Mouse (Mus musculus) left cerebral cortex, postnatal 10 days (tissue): ENCODE measurements around the gene Dhx38. TPM values are rescaled to one million over a fixed set of nuclear protein-coding genes. Genes with fewer than 3 reads are reported as not detected.
A peak's percentile ranks its signal among the peaks of the same experiment; 100 is the strongest.

Experiments used
- DNase-seq, 2 experiments: peaks; one replicate each; pipeline ENCODE4 v3.0.0; 2021 to 2022; ENCODE audit warnings: low spot score in 2 of 2, mixed read lengths in 1 of 2; ENCODE audit errors: extremely low spot score in 1 of 2
- intact Hi-C: fragments of 180-260 bp; cut with DNase I; formaldehyde crosslinking; loops from one replicate; pipeline ENCODE4 v1.15.1; 2025
- total RNA-seq, 2 experiments: library from RNA; stranded (reverse); gene quantifications; 2 replicates each; pipeline ENCODE4 v1.2.3; 2021

The Dhx38 gene
- total RNA-seq, 2 experiments from 2014 or later, result 21.9 to 24.1 TPM

DNA sequence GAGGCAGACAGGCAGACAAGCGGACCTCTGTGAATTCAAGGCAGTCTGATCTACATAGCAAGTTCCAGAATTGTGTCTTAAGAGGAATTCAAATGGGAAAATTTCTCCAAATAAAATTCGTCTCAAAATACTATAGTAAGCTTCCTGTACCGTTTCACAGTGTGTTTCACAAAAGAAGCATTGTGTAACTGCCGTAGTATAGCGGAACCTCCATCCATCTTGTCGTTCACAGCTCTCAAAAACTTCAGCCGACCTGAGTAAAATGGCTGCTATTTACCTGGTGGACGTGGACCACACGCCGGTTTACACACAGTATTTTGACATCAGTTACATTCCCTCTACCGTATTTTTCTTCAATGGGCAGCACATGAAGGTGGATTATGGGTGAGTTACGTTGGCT is 5.5 kb upstream of the Dhx38 start:
- DNase-seq, result no peak

DNA sequence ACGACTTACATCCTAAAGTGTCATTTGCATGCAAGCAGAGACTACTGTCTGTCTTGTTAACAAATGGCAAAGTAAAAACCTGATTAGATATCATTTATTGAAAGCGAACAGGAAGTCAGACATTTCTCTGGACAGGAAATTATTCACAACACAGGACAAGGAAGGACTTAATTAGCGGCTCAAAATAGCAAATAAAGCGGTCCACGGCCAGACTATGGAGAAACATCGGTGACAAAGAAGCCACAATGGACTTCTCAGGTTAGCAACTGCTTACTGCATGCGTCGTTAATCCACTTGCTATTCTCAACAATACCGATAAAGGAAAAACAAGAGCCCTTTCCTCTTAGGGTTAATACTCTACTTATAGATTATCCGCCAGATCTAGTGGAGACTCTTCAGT is 895 bp downstream of the Dhx38 start:
- intact Hi-C loops, result loop anchor here (2.0 kb wide), 1 partner anchor 44 kb away; the partner anchor contains the start of gene Dhodh
- DNase-seq, result no peak

More for the DNA sequence above, 5.5 kb upstream of the Dhx38 start:
- intact Hi-C loops, result no loop called here

DNA sequence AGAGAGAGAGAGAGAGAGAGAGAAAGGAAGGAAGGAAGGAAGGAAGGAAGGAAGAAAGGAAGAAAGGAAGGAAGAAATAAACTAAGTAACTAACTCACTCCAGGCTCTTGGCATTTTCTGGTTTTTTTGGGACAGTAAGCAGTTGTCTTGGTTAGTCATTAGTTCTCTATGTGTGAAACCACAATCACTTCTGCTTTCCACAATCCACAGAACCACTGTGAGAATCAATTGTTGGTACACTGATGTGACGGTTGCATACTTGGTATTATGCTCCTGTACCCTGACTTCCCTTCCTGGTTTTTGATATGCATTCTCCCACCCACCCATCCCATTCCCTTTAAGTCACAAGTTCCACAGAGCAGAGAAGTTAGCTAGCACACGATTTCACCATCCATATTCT is 1.8 kb downstream of the Dhx38 start:
- no peak for DNase-seq
- intact Hi-C loops, result loop anchor here (2.0 kb wide), 1 partner anchor 45 kb away; the partner anchor contains the start of gene Dhodh

DNA sequence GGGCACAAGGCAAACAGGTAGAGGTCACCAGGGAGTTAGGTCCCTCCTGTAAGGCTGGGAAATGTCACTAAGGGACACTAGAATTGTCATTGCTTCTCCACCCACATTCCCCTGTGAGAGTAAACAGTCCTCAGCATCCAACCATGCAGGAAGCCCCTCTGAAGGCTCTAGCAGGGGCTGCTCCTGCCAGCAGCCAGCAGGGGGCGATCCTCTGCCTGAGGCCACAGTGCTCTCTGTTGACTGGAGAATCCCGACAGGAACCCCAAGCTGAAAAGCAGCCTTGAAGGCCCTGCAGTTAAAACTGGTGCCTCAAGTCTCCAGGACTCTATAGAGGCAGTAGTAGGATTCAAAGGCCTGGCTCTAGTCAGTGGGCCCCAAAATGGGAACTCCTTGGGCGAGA is 14.0 kb downstream of the Dhx38 start:
- peak in 1 of 2 experiments; percentile 47 for DNase-seq
- intact Hi-C loops, result no loop called here

DNA sequence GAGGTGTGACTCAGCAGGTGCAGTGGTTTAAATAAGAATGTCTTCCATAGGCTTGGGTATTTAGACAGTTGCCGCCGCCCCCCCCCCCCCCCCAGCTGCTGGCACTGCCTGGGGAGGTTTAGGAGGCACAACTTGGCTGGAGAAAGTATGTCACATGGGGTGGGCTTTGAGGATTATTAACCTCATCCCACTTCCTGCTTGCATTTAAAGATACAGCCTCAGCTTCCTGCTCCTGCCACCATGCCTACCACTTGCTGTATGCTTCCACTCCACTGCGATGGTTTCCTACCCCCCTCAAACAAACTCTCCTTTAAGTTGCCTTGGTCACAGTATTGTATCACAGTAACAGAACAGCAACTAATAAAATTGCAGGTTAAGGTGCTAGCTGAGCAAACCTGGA is 21.6 kb downstream of the Dhx38 start:
- DNase-seq, result no peak
- intact Hi-C loops, result no loop called here

DNA sequence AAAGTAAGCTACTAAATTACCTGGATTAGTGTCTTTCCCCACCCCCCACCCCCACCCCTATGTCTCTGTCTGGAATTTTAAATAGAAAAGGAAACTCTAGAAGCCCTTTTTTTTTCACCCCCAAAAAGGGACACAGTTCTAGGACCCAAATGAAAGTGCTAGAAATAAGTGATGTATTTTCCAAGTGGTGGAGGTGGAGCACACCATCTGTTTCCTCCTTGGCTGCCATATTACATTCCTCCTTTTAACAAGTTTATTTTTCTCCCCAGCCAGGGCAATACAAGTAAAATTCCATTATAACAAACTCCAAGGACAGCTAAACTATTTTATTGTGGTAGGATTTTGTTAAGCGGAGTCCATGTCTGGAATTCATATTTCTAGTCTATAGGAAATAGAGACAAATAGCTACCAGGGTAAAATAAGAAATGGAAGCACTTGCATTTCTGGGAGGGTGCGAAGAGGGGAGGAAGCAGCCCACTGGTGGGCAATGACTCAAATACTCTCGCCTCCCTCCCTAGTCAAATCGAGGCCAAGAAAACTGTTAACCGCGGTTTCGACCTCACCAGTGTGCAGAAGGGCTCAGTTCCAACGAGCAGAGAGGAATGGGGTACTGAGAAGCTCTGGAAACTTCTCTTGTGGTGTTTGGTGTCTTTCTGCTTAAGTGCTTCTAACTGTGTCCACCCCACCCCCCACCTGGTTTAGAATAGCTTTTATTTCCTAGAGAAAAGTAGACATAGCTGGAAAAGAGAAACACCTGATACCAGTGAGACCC is 22.7 kb downstream of the Dhx38 start:
- intact Hi-C loops, result no loop called here
- no peak for DNase-seq

DNA sequence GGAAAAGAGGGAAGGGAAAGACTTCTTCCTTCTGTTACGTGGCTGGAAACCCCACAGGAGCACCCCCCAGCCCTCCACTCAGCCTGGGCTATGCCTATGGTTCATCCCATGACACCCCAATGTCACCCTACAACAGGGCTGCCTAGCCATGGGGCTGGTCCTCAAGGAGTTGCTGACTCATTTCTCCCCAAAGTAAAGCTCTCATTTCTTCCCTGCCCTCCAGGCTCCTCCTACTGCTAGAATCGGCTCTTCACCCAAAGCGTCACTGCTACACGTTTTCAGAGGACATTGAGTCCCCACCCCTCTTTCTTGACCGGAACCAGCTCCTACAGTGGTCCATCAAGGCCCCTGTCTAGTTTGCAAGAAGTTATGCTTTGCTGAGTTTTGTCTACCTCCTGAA is 23.5 kb downstream of the Dhx38 start:
- intact Hi-C loops, result no loop called here

DNA sequence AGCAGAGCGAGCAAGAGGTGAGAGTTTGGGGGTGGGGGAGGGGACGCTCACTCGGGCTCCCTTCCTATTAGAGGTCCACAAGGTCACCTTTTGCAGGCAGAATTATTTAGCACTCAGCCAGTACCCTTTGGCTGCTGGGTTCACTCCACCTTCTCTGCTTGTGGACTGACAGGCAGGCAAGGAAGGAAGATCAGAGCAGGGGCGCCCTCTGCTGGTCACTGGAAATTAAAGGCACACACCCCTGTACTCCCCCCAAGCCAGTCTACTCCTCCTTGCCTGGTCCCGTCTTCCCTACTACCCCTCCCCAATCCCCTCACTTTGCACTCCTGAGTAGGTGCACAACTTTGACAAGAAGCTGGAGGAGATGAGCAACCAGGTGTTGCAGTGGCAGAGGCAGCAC is 29.0 kb downstream of the Dhx38 start:
- DNase-seq, result peak; percentile 75 to 82
- intact Hi-C loops, result loop anchor here (10.0 kb wide), 1 partner anchor 112 kb away; no protein-coding TSS in a partner anchor

More for the DNA sequence above, 23.5 kb downstream of the Dhx38 start:
- no peak for DNase-seq

DNA sequence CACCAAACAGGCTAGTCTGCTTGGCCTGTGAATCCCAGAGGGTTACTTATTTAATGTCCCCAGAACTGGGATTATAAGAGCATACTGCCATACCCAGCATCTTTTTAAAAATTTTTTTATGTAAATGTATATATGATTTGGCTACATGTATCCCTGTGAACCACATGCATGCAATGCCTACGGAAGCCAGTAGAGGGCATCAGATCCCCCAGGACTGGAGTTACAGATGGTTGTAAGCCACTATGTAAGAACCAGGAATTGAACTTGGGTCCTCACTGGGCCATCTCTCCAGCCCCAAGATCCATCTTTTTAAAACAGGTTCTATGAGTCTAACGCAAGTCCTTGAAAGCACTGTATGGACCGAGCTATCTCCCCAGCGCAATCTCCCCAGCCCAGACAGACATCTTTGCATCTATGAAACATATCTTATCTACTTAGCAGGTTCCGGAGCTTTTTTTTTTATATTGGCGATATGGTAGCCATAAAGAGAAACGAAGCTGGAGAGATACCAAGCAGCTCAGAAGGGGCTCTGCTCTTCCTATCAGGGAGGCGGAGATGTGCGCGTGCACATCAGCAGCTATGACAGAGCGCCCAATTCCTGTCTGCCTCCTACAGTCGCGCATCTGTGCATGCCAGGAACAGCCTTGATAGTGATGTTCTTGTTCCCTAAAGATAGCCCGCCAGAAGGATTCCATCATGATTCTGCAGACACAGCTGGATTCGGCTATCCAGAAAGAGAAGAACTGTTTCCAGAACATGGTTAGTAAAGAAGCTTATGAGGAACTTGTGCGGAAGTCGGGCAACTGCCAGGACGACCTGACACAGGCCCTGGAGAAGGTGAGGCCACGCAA is 30.3 kb downstream of the Dhx38 start:
- intact Hi-C loops, result loop anchor here (10.0 kb wide), 1 partner anchor 111 kb away; no protein-coding TSS in a partner anchor
- no peak for DNase-seq

DNA sequence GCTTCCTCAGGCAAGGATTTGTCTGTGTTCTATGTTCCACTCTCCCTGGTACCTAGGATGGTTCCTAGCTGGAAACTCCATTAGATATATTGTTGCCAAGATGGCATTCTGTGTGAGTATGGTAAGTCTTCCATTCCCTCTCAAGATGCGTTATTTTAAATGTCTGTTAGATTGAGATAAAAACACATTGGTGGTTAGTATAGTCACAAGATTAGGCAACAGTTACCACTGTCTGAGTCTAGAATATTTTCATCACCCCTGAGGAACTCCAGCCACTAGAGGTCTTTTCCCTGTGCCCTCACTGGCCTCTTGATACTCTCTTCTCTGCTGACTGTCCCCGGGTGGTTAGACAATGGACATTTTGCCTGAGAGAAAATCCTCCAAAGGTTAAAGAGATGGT is 41.7 kb downstream of the Dhx38 start:
- DNase-seq, result no peak
- intact Hi-C loops, result no loop called here

DNA sequence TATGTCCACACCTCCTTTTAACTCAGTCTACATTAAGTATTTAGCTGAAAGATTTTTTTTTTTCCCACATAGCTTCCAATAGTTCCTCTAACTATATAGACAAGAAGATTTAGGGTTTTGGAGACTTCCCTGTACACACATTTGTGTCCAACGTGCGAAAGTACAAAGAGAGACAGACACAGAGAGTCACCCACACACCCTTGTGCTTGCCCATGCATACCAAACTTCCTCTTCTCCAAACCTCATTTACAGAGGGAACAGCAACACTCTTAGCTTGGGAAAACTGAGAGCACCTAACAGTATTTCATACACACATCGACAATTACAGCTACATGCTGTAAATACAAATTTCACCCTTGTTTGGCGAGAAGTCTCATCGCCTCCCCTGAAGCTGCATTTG is 60.1 kb downstream of the Dhx38 start:
- intact Hi-C loops, result no loop called here
- no peak for DNase-seq

DNA sequence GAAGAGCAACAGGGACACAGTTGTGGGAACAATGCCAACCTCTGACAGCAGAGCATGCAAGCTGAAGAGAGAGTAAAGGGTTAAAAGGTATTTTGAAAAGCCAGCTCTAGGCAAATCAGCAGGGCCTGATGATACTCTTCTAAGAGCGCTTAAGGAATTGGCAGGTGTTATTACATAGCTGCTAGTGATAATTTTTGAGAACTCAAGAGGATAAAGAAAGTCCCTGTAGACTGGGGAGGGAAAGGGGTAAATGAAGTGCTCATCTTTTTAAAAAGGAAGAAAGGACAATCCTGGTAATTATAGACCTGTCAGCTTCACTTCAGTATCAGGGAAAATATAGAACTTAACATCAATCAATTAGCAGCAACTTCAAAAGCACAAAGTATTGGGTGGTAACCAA is 62.1 kb downstream of the Dhx38 start:
- intact Hi-C loops, result no loop called here
- no peak for DNase-seq

DNA sequence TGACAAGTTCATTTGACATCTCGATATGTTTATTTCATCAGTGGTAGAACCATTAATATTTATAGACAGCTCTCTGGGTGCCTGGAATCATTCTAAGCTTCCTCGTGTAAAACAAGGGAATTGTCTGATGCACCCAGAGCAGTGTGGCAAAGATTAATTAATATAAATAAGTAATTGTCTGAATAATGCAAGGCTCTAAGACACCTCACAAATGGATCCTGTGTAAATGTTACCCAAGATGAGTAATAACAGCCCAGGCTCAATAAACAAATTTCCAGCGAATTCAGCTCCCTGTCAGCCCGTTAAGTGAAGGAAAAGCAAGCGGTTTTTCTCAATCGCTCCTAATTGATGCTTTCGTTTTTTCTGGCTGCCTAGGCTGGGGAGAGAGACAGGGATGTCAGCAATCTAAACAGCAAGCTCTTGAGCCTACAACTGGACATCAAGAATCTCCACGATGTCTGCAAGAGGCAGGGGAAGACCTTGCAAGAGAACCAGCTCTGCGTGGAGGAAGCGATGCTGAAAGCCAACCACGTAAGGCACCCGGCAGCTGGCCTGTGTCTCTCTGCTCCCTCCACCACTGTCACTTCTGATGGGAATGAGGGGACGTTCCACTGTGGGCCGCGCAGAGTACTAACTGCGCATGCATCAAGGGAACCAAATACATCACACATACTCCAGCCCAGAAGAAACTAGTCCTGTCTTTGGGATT is 66.5 kb downstream of the Dhx38 start:
- no peak for DNase-seq
- intact Hi-C loops, result no loop called here

Other genes with a start within 250 kb of the Dhx38 start
- gene Pmfbp1, start 71.8 kb downstream of the Dhx38 start, total RNA-seq, result under 1 TPM; 0.22 to 0.58 TPM
- 10 to 100 TPM; 10.7 to 11.7 TPM for gene Txnl4b, start within 50 bp of the Dhx38 start, total RNA-seq
- gene Hp, start 13.3 kb upstream of the Dhx38 start, total RNA-seq, result not detected
- 10 to 100 TPM; 16.4 to 19.8 TPM for gene Dhodh, start 42.8 kb upstream of the Dhx38 start, total RNA-seq
- gene Pkd1l3, start 48.7 kb upstream of the Dhx38 start, total RNA-seq, result under 1 TPM; 0.54 to 0.65 TPM
- 10 to 100 TPM; 79.7 to 80.9 TPM for gene Ist1, start 127.4 kb upstream of the Dhx38 start, total RNA-seq
- gene Zfp821, start 139.7 kb upstream of the Dhx38 start, total RNA-seq, result 10 to 100 TPM; 64.8 to 69.0 TPM
- 10 to 100 TPM; 35.0 to 40.3 TPM for gene Atxn1l, start 171.9 kb upstream of the Dhx38 start, total RNA-seq
- gene Ap1g1, start 212.7 kb upstream of the Dhx38 start, total RNA-seq, result 10 to 100 TPM; 92.9 to 95.8 TPM